Comparison of ENCODE assay signal across 8 mouse cellular contexts in the genomic region with DNA sequence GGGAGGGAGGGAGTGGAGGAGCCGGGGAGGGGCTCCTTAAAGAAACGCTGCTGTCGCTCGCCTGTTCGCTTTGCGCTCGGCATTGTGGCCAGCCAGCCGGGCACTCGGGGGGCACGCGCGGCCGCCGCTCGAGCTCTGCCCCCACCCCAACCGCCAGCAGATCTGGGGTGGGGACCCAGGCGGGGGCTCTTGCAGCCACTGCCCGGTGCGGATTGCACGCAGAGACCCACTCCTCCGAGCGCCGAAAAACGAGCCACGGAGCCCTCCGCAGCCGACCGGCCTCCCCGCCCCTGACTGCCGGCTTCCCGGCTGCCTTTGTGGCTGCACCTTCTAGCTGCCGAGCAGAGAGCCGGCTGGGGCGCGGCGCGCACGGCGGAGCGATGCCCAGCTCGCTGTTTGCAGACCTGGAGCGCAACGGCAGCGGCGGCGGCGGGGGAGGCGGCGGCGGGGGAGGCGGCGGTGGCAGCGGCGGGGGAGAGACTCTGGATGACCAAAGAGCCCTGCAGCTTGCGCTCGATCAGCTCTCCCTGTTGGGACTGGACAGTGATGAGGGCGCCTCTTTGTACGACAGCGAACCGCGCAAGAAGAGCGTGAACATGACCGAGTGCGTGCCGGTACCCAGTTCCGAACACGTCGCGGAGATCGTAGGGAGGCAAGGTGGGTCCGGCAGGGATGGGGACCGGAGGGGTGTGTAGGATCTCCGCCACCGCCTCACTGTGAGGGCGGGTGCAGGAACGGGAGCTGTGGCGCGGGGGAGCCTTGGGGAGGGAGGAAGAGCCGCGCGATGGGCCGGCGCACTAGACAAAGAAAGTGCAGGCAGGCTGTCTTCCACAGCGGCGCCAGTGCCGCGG. TPM values are rescaled to one million over a fixed set of nuclear protein-coding genes. Genes with fewer than 3 reads are reported as not detected.
DNase-seq lines count a peak whose midpoint lies in the region; ATAC-seq and TF ChIP-seq lines count a peak whose summit lies in the region.

Mex3b (plus strand) TSS at position 63 of the 851 bp plus-strand sequence.

- H3K4me2 ChIP-seq in forebrain, embryonic 12.5 days = peak within 1 kb of the TSS; percentile 93
- peak within 1 kb of the TSS; percentile 94 for H3K4me2 ChIP-seq in heart, postnatal 0 days (ENCODE audit: low read depth, low read length)
- peak within 1 kb of the TSS; percentile 90 for H3K4me2 ChIP-seq in liver, embryonic 15.5 days
- peak within 1 kb of the TSS; percentile 83 for H3K4me2 ChIP-seq in neural tube, embryonic 15.5 days

- peak within 1 kb of the TSS; percentile 100 for H3K9ac ChIP-seq in forebrain, embryonic 12.5 days
- peak within 1 kb of the TSS; percentile 79 for H3K9ac ChIP-seq in heart, postnatal 0 days (replicated peaks; ENCODE audit: low read depth, low read length)
- H3K9ac ChIP-seq in liver, embryonic 15.5 days = peak within 1 kb of the TSS; percentile 54
- peak within 1 kb of the TSS; percentile 100 for H3K9ac ChIP-seq in neural tube, embryonic 15.5 days (replicated peaks)

- DNase-seq in CD8-positive naive resting alpha-beta T cell, adult 2 months (ENCODE audit: low read depth in 2 of 2, low spot score in 2 of 2) = peak; percentile 58 to 65
- peak; percentile 50 for DNase-seq in heart, postnatal 0 days (ENCODE audit: low spot score)
- DNase-seq in kidney, postnatal 36 days = peak; percentile 45 to 74
- DNase-seq in thymus, adult 18-20 months = peak; percentile 60 to 65

- no peak for ATAC-seq in forebrain, embryonic 12.5 days (ENCODE audit: low FRiP score)
- ATAC-seq in heart, postnatal 0 days (ENCODE audit: insufficient read depth, low read depth) = peak; percentile 7; the same call in 1 of the 2 replicates
- no peak for ATAC-seq in liver, embryonic 15.5 days (ENCODE audit: insufficient read depth)
- ATAC-seq in neural tube, embryonic 15.5 days (ENCODE audit: low FRiP score) = peak; percentile 0; the same call in 1 of the 2 replicates

- H3K27me3 ChIP-seq in forebrain, embryonic 12.5 days = no peaks in the 10 kb centered on the region
- H3K27me3 ChIP-seq in heart, postnatal 0 days (ENCODE audit: control insufficient read depth, insufficient read depth, low read length) = no peaks in the 10 kb centered on the region
- peaks cover 72% of the 10 kb centered on the region for H3K27me3 ChIP-seq in liver, embryonic 15.5 days
- no peaks in the 10 kb centered on the region for H3K27me3 ChIP-seq in neural tube, embryonic 15.5 days (replicated peaks)

- no peak for TF ChIP-seq CTCF in bone marrow macrophage, adult 2 months (IDR thresholded peaks at IDR 0.05; ENCODE audit: low read depth, low read length)
- no peak for TF ChIP-seq CTCF in heart, postnatal 0 days (IDR thresholded peaks at IDR 0.05; ENCODE audit: low read depth)

- peaks cover 25% of the 10 kb centered on the region for H3K36me3 ChIP-seq in forebrain, embryonic 12.5 days (replicated peaks)
- peaks cover 14% of the 10 kb centered on the region for H3K36me3 ChIP-seq in heart, postnatal 0 days (replicated peaks; ENCODE audit: control insufficient read depth, insufficient read depth, low read length)
- no peaks in the 10 kb centered on the region for H3K36me3 ChIP-seq in liver, embryonic 15.5 days (replicated peaks)
- H3K36me3 ChIP-seq in neural tube, embryonic 15.5 days = 0 out of 2 replicates have a peak, but pooled peaks cover 3% of the 10 kb centered on the region

- H3K4me1 ChIP-seq in bone marrow macrophage, adult 2 months (ENCODE audit: control insufficient read depth, insufficient read depth, low read length) = peaks cover 3% of the 10 kb centered on the region; the same call in 1 of the 2 replicates
- peaks cover 35% of the 10 kb centered on the region for H3K4me1 ChIP-seq in forebrain, embryonic 12.5 days
- H3K4me1 ChIP-seq in heart, postnatal 0 days (ENCODE audit: control insufficient read depth, insufficient read depth) = peaks cover 12% of the 10 kb centered on the region; the same call in 1 of the 2 replicates
- peaks cover 37% of the 10 kb centered on the region for H3K4me1 ChIP-seq in liver, embryonic 15.5 days (replicated peaks)
- H3K4me1 ChIP-seq in neural tube, embryonic 15.5 days = peaks cover 29% of the 10 kb centered on the region

- TF ChIP-seq EP300 in heart, postnatal 0 days (IDR thresholded peaks at IDR 0.05; ENCODE audit: low read depth) = no peak

- H3K4me3 ChIP-seq in bone marrow macrophage, adult 2 months (ENCODE audit: insufficient read depth, low read length) = peak within 1 kb of the TSS; percentile 79
- peak within 1 kb of the TSS; percentile 99 for H3K4me3 ChIP-seq in forebrain, embryonic 12.5 days (replicated peaks)
- H3K4me3 ChIP-seq in heart, postnatal 0 days (ENCODE audit: low read depth, low read length) = peak within 1 kb of the TSS; percentile 85
- H3K4me3 ChIP-seq in liver, embryonic 15.5 days (replicated peaks) = peak within 1 kb of the TSS; percentile 64
- peak within 1 kb of the TSS; percentile 91 for H3K4me3 ChIP-seq in neural tube, embryonic 15.5 days (replicated peaks)

- no peaks in the 10 kb centered on the region for H3K9me3 ChIP-seq in forebrain, embryonic 12.5 days
- H3K9me3 ChIP-seq in heart, postnatal 0 days (replicated peaks; ENCODE audit: control insufficient read depth, low read length) = no peaks in the 10 kb centered on the region
- no peaks in the 10 kb centered on the region for H3K9me3 ChIP-seq in liver, embryonic 15.5 days (replicated peaks)
- no peaks in the 10 kb centered on the region for H3K9me3 ChIP-seq in neural tube, embryonic 15.5 days (replicated peaks)

- H3K27ac ChIP-seq in bone marrow macrophage, adult 2 months (ENCODE audit: insufficient read depth, low read depth, low read length) = peak within 1 kb of the TSS; percentile 62
- H3K27ac ChIP-seq in forebrain, embryonic 12.5 days = peak within 1 kb of the TSS; percentile 100
- peak within 1 kb of the TSS; percentile 96 for H3K27ac ChIP-seq in heart, postnatal 0 days (ENCODE audit: low read depth)
- peak within 1 kb of the TSS; percentile 75 for H3K27ac ChIP-seq in liver, embryonic 15.5 days (replicated peaks)
- H3K27ac ChIP-seq in neural tube, embryonic 15.5 days (replicated peaks) = peak within 1 kb of the TSS; percentile 100

- WGBS in forebrain, embryonic 12.5 days = under 1% methylated on average over 84 of the region's 87 CpGs
- WGBS in heart, postnatal 0 days = under 1% methylated on average over 79 of the region's 87 CpGs
- under 1% methylated on average over 87 of the region's 87 CpGs for WGBS in liver, embryonic 15.5 days (ENCODE audit: insufficient replicate concordance)
- under 1% methylated on average over 62 of the region's 87 CpGs for WGBS in neural tube, embryonic 15.5 days

- no peak for TF ChIP-seq POLR2A in bone marrow macrophage, adult 2 months (IDR thresholded peaks at IDR 0.05; ENCODE audit: borderline replicate concordance, low read depth, low read length)

RNA-seq across cellular contexts. Expression of gene Mex3b, which starts in this region (rescaled TPM):
- 6.8 and 7.8 TPM in 2 replicates for polyA plus RNA-seq in bone marrow macrophage, adult 2 months (2012; ENCODE audit: insufficient read depth, insufficient read length, missing spikeins)
- 47.3 and 47.5 TPM in 2 replicates for polyA plus RNA-seq in forebrain, embryonic 12.5 days (2016; fragmentation: Nextera tagmentation; extraction: Ambion mirVana)
- total RNA-seq in heart, postnatal 0 days (2014; rRNA removed; ENCODE audit: low replicate concordance) = 14.4 and 15.2 TPM in 2 replicates
- 3.2 and 3.3 TPM in 2 replicates for polyA plus RNA-seq in heart, postnatal 0 days (2015; fragmentation: Nextera tagmentation; extraction: Ambion mirVana)
- 0.52 and 0.60 TPM in 2 replicates for polyA plus RNA-seq in liver, embryonic 15.5 days (2015; fragmentation: Nextera tagmentation; extraction: Ambion mirVana)
- polyA plus RNA-seq in neural tube, embryonic 15.5 days (2015; fragmentation: Nextera tagmentation; extraction: Ambion mirVana) = 17.7 and 21.3 TPM in 2 replicates

Comparison
In these comparisons a context has a peak if more than half of its experiments do, and no peak if none do; other contexts are left out.
1. ATAC-seq: peak in heart, postnatal 0 days (single experiment) and neural tube, embryonic 15.5 days (single experiment); none in forebrain, embryonic 12.5 days (single experiment) and liver, embryonic 15.5 days (single experiment).
2. Peak in every context shown above with its lines, with median percentiles within 50 percentile points of each other: DNase-seq, H3K27ac ChIP-seq, H3K4me3 ChIP-seq, H3K4me2 ChIP-seq and H3K9ac ChIP-seq.